Mouse (Mus musculus): ENCODE results near the gene Tmprss7. TPM values are rescaled to one million over a fixed set of nuclear protein-coding genes. Genes with fewer than 3 reads are reported as not detected.

Tmprss7 gene
- total RNA-seq, 4 experiments from 2014 or later = 0.40 to 2.0 (median 0.66) TPM

- DNase-seq = no peak
Measured at GRCm38 (mm10) chr16:45625342-45625741, 68.1 kb downstream of the Tmprss7 start.

DNA sequence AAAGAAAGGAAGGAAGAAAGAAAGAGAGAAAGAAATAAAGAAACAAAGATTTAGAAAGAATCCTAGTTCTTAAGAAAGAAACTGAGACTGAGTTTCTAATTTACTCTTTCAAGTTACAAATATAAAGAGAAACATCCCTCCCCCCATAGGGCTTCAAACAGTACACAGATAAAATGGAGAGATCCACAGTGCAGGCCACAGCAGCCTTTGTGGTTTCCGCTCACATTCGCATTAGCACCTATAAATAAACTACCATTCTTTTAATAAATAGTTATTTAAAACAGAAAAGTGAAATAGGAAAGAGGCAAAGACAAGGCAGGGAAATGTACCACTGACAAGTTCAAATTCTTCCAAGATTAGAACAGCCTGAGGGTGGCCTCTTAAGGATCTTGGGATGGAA, 68.7 kb downstream of the Tmprss7 start:
- DNase-seq = no peak

DNA sequence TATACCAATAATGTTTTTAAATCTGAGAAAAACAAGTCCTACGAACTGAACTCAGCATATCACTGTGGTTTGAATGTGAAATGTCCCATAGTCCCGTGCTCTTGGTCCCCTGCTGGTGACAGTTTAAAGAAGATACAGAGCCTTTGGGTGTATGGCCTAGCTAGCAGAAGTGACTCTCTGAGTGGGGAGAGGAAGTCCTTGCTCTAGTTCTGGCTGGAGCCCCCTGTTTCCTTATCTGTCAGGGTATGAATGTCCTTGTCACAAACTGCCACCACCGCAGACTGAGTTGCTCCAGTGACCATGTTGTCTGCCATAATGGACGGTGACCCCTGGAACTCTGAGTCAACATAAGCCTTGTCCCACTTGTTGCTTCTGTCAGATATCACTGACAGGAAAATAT, 70.2 kb downstream of the Tmprss7 start:
- no peak for DNase-seq

DNA sequence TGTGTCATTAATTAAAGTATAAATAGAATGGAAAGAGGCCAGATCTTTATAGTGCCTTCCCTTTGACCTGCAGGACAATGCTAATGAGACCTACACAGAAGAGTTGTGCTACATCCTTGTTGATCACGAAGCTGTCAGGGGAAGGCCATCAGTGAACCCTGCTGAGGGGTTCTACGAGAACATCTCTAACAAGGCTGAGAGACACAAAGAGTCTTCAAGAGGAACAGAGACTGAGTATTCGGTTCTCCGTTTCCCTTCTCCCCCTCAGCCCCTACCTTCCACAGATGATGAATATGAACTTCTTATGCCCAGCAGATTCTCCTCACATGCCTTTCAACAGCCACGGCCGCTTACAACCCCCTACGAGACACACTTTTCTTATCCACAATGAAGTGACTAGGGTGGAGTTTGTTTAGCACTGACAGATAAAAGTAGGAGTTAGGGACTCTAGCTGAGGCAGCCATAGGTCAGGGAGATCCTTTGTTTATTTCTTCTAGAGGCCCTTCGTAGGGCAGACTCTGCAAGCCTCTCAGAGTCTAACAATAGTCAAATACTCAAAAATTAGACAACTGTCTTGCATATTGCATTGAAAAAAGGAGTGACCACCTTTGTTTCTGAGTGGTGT, 73.6 kb downstream of the Tmprss7 start:
- no peak for DNase-seq

DNA sequence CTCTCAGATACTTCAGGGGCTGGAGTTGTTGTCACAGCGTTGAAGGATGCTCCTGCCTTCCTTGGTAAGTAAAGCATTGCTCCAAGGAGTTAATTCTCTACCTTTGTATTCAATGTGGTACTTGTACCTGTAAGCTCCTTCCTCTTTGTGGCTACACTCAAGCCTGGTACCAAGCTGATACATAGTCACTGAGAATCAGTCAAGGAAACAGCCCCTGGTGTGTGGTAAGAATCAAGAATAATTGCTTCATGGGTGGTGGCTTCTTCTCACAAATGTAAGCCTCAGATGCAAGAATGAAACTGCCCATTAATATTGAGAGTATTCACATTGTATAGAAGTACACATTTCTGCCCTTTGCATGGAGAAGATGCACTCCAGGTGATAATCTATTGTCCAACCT, 77.5 kb downstream of the Tmprss7 start:
- no peak for DNase-seq

GRCm38 (mm10) chr16:45613247-45613646, 80.2 kb downstream of the Tmprss7 start:
- DNase-seq = no peak

GRCm38 (mm10) chr16:45610267-45610666, 83.2 kb downstream of the Tmprss7 start, which contains the start of gene Gcsam:
Gene Gcsam, plus strand, starts transcription at chr16:45610380.
- DNase-seq = no peak

GRCm38 (mm10) chr16:45609300-45609699, 84.2 kb downstream of the Tmprss7 start:
- DNase-seq = no peak

GRCm38 (mm10) chr16:45608481-45608954, 84.9 kb downstream of the Tmprss7 start:
- no peak for DNase-seq

Other genes with a start within 250 kb of the Tmprss7 start
- under 1 TPM in 3 of 4 experiments, not detected in 1; 0.21 to 0.28 (median 0.24) TPM for gene Gm609, start 200.7 kb downstream of the Tmprss7 start, total RNA-seq (2022)
- gene Gm17783, start 161.6 kb downstream of the Tmprss7 start, total RNA-seq (2022) = not detected
- gene Slc9c1, start 158.3 kb downstream of the Tmprss7 start, total RNA-seq (2022) = not detected
- gene Gcsam, start 83.3 kb downstream of the Tmprss7 start, total RNA-seq (2022) = under 1 TPM; 0.07 to 0.32 (median 0.21) TPM
- under 1 TPM; 0.14 to 0.65 (median 0.35) TPM for gene BC016579, start 39.6 kb downstream of the Tmprss7 start, total RNA-seq (2022)
- 1 to 10 TPM; 3.1 to 6.7 (median 4.3) TPM for gene Tagln3, start 30.9 kb upstream of the Tmprss7 start, total RNA-seq (2022)
- gene Abhd10, start 49.3 kb upstream of the Tmprss7 start, total RNA-seq (2022) = 10 to 100 TPM; 25.4 to 38.1 (median 27.0) TPM